Mouse (Mus musculus) lung, postnatal 0 days (tissue): ENCODE measurements around the gene Btbd2.

Source experiments
- CTCF ChIP-seq: IDR thresholded peaks from 2 replicates; pipeline ENCODE4 v1.5.1; 2016; ENCODE audit warnings: antibody characterized with exemption, mild to moderate bottlenecking
- EP300 ChIP-seq: IDR thresholded peaks from 2 replicates; pipeline ENCODE4 v1.6.1; 2016; ENCODE audit warnings: antibody characterized with exemption, mild to moderate bottlenecking, control low read depth

DNA sequence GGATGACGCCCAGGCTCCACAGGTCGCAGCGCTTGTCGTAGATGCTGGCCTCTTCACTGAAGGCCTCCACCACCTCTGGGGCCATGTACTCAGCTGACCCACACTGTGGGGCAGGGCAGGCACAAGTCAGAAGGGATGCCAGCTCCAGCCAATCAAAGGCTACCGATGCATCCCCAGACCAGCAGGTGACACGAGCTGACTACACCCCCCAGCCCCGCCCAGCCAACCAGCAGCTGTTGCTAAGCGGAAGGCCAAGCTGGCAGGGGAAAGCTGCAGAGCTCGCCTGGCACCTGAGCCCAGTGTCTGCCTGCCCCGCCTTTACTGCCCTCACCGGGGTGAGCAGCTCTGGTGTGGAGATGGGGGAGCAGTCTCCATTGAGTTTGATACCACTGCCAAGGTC, 11.7 kb upstream of the Btbd2 start:
- TF ChIP-seq CTCF: no peak
- no peak for TF ChIP-seq EP300
